Mouse (Mus musculus) lung, postnatal 0 days (tissue): ENCODE measurements around the gene Usp49. TPM values are rescaled to one million over a fixed set of nuclear protein-coding genes. Genes with fewer than 3 reads are reported as not detected.
"Not testable (repeated sequence)": the region's sequence is repeated elsewhere in the genome, so short reads cannot be mapped to it uniquely, and the experiment has no call there.

Experiments
- ATAC-seq: fragments of 200-750 bp; cut with Nextera tagmentation; 2 replicates; pipeline ENCODE4 v1.8.0; 2017; ENCODE audit warnings: moderate library complexity
- DNase-seq: peaks from one replicate; pipeline ENCODE4 v3.0.0-alpha.2; 2016; ENCODE audit warnings: low spot score
- H3K27ac ChIP-seq: fragments of 300-500 bp; sonication (generic); 2 replicates; pipeline ENCODE4 v1.5.1; 2014; ENCODE audit warnings: antibody characterized with exemption, mild to moderate bottlenecking, low read length, mixed read lengths
- H3K27me3 ChIP-seq: fragments of 300-500 bp; sonication (generic); replicated peaks from 2 replicates; pipeline ENCODE4 v1.6.1; 2014; ENCODE audit warnings: low read length, mixed read lengths; ENCODE audit not compliant: insufficient read depth
- H3K36me3 ChIP-seq: fragments of 300-500 bp; sonication (generic); 2 replicates; pipeline ENCODE4 v1.6.1; 2014; ENCODE audit warnings: low read length, mixed read lengths; ENCODE audit not compliant: insufficient read depth
- H3K4me1 ChIP-seq: fragments of 300-500 bp; sonication (generic); 2 replicates; pipeline ENCODE4 v1.6.1; 2014; ENCODE audit warnings: antibody characterized with exemption, low read depth, low read length, mixed read lengths; ENCODE audit not compliant: insufficient read depth
- H3K4me2 ChIP-seq: fragments of 300-500 bp; sonication (generic); replicated peaks from 2 replicates; pipeline ENCODE4 v1.6.1; 2014; ENCODE audit warnings: low read depth, mild to moderate bottlenecking, low read length, moderate library complexity, mixed read lengths
- H3K4me3 ChIP-seq: fragments of 300-500 bp; sonication (generic); 2 replicates; pipeline ENCODE4 v1.5.1; 2014; ENCODE audit warnings: low read depth, low read length
- H3K9ac ChIP-seq: fragments of 300-500 bp; sonication (generic); replicated peaks from 2 replicates; pipeline ENCODE4 v1.6.1; 2014; ENCODE audit warnings: low read depth, mild to moderate bottlenecking
- H3K9me3 ChIP-seq: fragments of 300-500 bp; sonication (generic); 2 replicates; pipeline ENCODE4 v1.6.1; 2016; ENCODE audit warnings: low read length, mixed read lengths
- CTCF ChIP-seq: IDR thresholded peaks from 2 replicates; pipeline ENCODE4 v1.5.1; 2016; ENCODE audit warnings: antibody characterized with exemption, mild to moderate bottlenecking
- EP300 ChIP-seq: IDR thresholded peaks from 2 replicates; pipeline ENCODE4 v1.6.1; 2016; ENCODE audit warnings: antibody characterized with exemption, mild to moderate bottlenecking, control low read depth
- WGBS: fragments of 180-500 bp; shearing (Covaris S2); extraction: QIAGEN DNeasy Blood & Tissue Kit; methylation state at CpG from one replicate; pipeline ENCODE4 v1.1.7; 2014; 5-methylcytosine and 5-hydroxymethylcytosine counted together
- polyA plus RNA-seq: library from polyadenylated mRNA; unstranded; fragments of >200 nt; fragmentation: Nextera tagmentation; extraction: Ambion mirVana; gene quantifications from 2 replicates; pipeline ENCODE4 v1.2.1, GENCODE M21; 2015

Gene Usp49
- polyA plus RNA-seq, 1 experiment from 2014 or later, result 3.3 TPM

DNA sequence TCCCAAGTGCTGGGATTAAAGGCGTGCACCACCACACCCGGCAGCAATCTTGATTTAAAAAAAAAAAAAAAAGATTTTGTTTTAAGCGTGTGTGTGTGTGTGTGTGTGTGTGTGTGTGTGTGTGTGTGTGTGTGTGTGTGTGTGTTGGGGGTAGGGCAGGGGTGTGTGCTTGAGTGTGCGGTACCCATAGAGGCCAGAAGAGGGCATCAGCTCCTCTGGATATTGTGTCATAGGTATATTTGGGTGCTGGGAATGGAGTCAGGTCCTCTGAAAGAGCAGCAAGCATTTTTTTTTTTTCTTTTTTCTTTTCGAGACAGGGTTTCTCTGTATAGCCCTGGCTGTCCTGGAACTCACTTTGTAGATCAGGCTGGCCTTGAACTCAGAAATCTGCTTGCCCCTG, 5.9 kb upstream of the Usp49 start:
- not testable (repeated sequence) for H3K4me3 ChIP-seq, H3K4me2 ChIP-seq, DNase-seq, H3K9ac ChIP-seq, H3K9me3 ChIP-seq, H3K4me1 ChIP-seq, ATAC-seq, H3K27ac ChIP-seq, H3K27me3 ChIP-seq
- H3K36me3 ChIP-seq, result peaks cover 13% of the 10 kb centered on the region
- peak; percentile 5; the same call in 1 of the 2 replicates for TF ChIP-seq CTCF
- 96% methylated on average over 4 of the region's 5 CpGs for WGBS

DNA sequence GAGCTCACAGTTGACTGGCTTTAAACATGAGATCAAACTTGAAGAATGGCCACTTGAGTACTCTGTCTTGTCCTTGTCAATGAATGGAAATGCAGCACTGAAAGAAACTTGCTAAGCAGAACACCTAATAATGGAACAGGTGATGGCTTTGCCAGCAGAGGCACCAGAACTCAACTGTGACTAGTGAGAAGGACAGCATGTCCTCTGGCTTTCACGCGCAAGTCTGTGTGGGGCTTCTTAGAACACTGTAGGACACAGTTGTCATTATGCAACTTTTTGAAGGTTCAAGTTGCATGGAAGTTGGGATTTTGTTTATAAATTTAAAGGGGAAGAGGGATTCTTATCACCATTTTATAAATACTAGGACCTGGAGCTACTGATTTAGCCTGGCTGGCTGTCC, 5.4 kb upstream of the Usp49 start:
- H3K36me3 ChIP-seq, result peaks cover 13% of the 10 kb centered on the region
- H3K4me2 ChIP-seq, result no peak overlapping the region

GRCm38 (mm10) chr17:47626031-47626430, 4.5 kb upstream of the Usp49 start:
- Histone ChIP-seq H3K4me1 (peaks cover 6% of the 10 kb centered on the region), H3K4me2 (no peak overlapping the region), H3K4me3 (no peak overlapping the region), H3K27ac (no peak overlapping the region), H3K36me3 (peaks cover 13% of the 10 kb centered on the region), H3K9me3 (no peaks in the 10 kb centered on the region), H3K27me3 (no peaks in the 10 kb centered on the region), H3K9ac (no peak overlapping the region)
- ATAC-seq (no peak), DNase-seq (no peak)
- 74% methylated on average over 5 of the region's 5 CpGs for WGBS
- TF ChIP-seq CTCF (no peak), EP300 (no peak)

More for the DNA sequence above, 5.4 kb upstream of the Usp49 start:
- WGBS, result 91% methylated on average over 2 of the region's 2 CpGs
- H3K27me3 ChIP-seq, result no peaks in the 10 kb centered on the region
- TF ChIP-seq EP300, result no peak
- TF ChIP-seq CTCF, result no peak
- no peak overlapping the region for H3K27ac ChIP-seq
- DNase-seq (no peak), ATAC-seq (no peak)
- H3K9ac ChIP-seq, result no peak overlapping the region
- H3K4me3 ChIP-seq, result no peak overlapping the region
- H3K4me1 ChIP-seq, result no peaks in the 10 kb centered on the region; the same call in 1 of the 2 replicates
- no peaks in the 10 kb centered on the region for H3K9me3 ChIP-seq

GRCm38 (mm10) chr17:47627791-47628190, 2.7 kb upstream of the Usp49 start:
- peak overlapping the region; percentile 98; the same call in 1 of the 2 replicates for H3K4me2 ChIP-seq
- 83% methylated on average over 2 of the region's 2 CpGs for WGBS
- DNase-seq (no peak), ATAC-seq (no peak)
- no peak overlapping the region for H3K4me3 ChIP-seq
- TF ChIP-seq EP300 (no peak), CTCF (peak; percentile 37)
- no peaks in the 10 kb centered on the region for H3K9me3 ChIP-seq
- peaks cover 6% of the 10 kb centered on the region for H3K4me1 ChIP-seq
- no peak overlapping the region for H3K27ac ChIP-seq
- H3K27me3 ChIP-seq, result no peaks in the 10 kb centered on the region
- H3K36me3 ChIP-seq, result peaks cover 10% of the 10 kb centered on the region
- no peak overlapping the region for H3K9ac ChIP-seq

- TF ChIP-seq EP300 (no peak), CTCF (no peak)
- peak overlapping the region; percentile 54 for H3K9ac ChIP-seq
- ATAC-seq (peak; percentile 96), DNase-seq (peak; percentile 98)
- H3K9me3 ChIP-seq, result no peaks in the 10 kb centered on the region
- H3K27ac ChIP-seq, result peak overlapping the region; percentile 90
- no peaks in the 10 kb centered on the region for H3K27me3 ChIP-seq
- peak overlapping the region; percentile 98 for H3K4me2 ChIP-seq
- under 1% methylated on average over 55 of the region's 63 CpGs for WGBS
- no peaks in the 10 kb centered on the region; the same call in 1 of the 2 replicates for H3K36me3 ChIP-seq
- H3K4me1 ChIP-seq, result peaks cover 6% of the 10 kb centered on the region
- H3K4me3 ChIP-seq, result peak overlapping the region; percentile 87
These were observed 1.4 kb upstream of the Usp49 start for GRCm38 (mm10) chr17:47628851-47629676.

DNA sequence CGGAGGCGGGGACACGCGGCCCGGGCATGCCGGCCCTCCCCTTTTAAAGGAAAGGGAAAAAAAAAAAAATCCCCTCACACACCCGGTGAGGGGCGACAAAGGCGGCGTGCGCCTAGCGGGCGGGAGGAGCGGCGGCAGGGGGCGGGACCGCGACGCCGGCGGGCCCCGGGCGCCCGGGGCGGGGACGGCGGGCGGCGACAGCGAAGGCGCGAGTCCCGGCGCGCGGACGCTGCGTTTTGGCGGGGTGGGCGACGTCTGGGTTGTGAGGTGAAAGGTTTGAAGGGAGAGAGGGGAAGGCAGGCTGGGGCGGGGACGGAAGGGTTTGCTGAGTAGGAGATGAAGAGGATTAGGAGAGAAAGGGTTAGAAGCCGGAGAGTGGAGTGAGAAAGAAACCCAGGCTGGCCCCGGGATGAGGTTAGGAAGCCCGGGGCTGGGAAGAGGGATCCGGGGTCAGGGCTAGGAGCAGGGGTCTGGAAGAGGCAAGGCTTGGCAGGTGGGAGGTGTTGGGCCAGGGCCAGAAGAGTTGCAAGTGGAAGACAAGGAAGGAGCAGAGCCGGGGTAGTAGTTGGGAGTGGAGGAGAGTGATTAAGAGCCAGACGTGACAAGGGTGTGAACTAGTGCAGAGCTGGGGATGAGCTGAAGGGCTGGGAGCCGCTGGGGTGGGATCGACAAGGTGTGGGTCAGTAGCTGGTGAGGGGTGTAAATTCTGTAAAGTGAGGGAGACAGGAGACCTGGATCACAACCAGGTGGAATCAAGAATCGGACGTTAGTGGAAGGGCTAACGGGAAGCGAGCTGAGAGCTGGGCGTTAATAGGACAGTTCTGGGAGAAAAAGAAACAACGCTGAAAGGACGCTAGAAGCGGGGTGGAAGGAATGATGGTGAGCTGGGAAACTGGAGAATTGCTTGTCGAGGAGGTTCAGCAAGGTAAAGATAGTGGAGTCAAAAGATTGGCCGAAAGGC, 493 bp upstream of the Usp49 start:
- Histone ChIP-seq H3K4me2 (peak overlapping the region; percentile 98), H3K4me1 (peaks cover 6% of the 10 kb centered on the region), H3K9ac (peak overlapping the region; percentile 54), H3K27ac (peak overlapping the region; percentile 77), H3K4me3 (peak overlapping the region; percentile 87), H3K9me3 (no peaks in the 10 kb centered on the region), H3K36me3 (no peaks in the 10 kb centered on the region; the same call in 1 of the 2 replicates), H3K27me3 (no peaks in the 10 kb centered on the region)
- DNase-seq, result no peak
- 2% methylated on average over 56 of the region's 61 CpGs for WGBS
- TF ChIP-seq EP300 (no peak), CTCF (peak; percentile 14; the same call in 1 of the 2 replicates)
- ATAC-seq, result peak; percentile 60
